Mouse (Mus musculus) embryonic facial prominence, embryonic 14.5 days (tissue): ENCODE results near the gene Mamstr. TPM values are rescaled to one million over a fixed set of nuclear protein-coding genes. Genes with fewer than 3 reads are reported as not detected.

Experiments used
- ATAC-seq: fragments of 200-750 bp; cut with Nextera tagmentation; 2 replicates; pipeline ENCODE4 v1.8.0; 2017; ENCODE audit warnings: low read depth, moderate number of reproducible peaks, moderate TSS enrichment
- DNase-seq: peaks from one replicate; pipeline ENCODE4 v3.0.0-alpha.2; 2015; ENCODE audit warnings: low spot score
- H3K27ac ChIP-seq: fragments of 300-500 bp; sonication (generic); replicated peaks from 2 replicates; pipeline ENCODE4 v1.5.1; 2014; ENCODE audit warnings: low read depth, mild to moderate bottlenecking, low read length, moderate library complexity
- H3K27me3 ChIP-seq: fragments of 300-500 bp; sonication (generic); replicated peaks from 2 replicates; pipeline ENCODE4 v1.6.1; 2014; ENCODE audit warnings: low read length; ENCODE audit not compliant: control insufficient read depth, insufficient read depth
- H3K36me3 ChIP-seq: fragments of 300-500 bp; sonication (generic); 2 replicates; pipeline ENCODE4 v1.6.1; 2014; ENCODE audit warnings: low read length, mixed read lengths; ENCODE audit not compliant: control insufficient read depth, insufficient read depth
- H3K4me1 ChIP-seq: fragments of 300-500 bp; sonication (generic); 2 replicates; pipeline ENCODE4 v1.6.1; 2014; ENCODE audit warnings: antibody characterized with exemption, low read length; ENCODE audit not compliant: control insufficient read depth, insufficient read depth
- H3K4me2 ChIP-seq: fragments of 300-500 bp; sonication (generic); 2 replicates; pipeline ENCODE4 v1.6.1; 2014; ENCODE audit warnings: low read depth, mild to moderate bottlenecking, low read length, moderate library complexity, mixed read lengths
- H3K4me3 ChIP-seq: fragments of 300-500 bp; sonication (generic); 2 replicates; pipeline ENCODE4 v1.5.1; 2014; ENCODE audit warnings: low read depth, mild to moderate bottlenecking, low read length
- H3K9ac ChIP-seq: fragments of 300-500 bp; sonication (generic); 2 replicates; pipeline ENCODE4 v1.6.1; 2014; ENCODE audit warnings: low read depth, mild to moderate bottlenecking, low read length, moderate library complexity, mixed read lengths
- H3K9me3 ChIP-seq: fragments of 300-500 bp; sonication (generic); 2 replicates; pipeline ENCODE4 v1.6.1; 2016; ENCODE audit warnings: low read length; ENCODE audit not compliant: control insufficient read depth
- WGBS: fragments of 180-500 bp; shearing (Covaris S2); extraction: QIAGEN DNeasy Blood & Tissue Kit; methylation state at CpG from one replicate; pipeline ENCODE4 v1.1.7; 2014; 5-methylcytosine and 5-hydroxymethylcytosine counted together
- polyA plus RNA-seq: library from polyadenylated mRNA; unstranded; fragments of >200 nt; fragmentation: Nextera tagmentation; extraction: Ambion mirVana; gene quantifications from 2 replicates; pipeline ENCODE4 v1.2.1, GENCODE M21; 2014

The Mamstr gene
- 23.3 and 28.8 TPM in 2 replicates for polyA plus RNA-seq

DNA sequence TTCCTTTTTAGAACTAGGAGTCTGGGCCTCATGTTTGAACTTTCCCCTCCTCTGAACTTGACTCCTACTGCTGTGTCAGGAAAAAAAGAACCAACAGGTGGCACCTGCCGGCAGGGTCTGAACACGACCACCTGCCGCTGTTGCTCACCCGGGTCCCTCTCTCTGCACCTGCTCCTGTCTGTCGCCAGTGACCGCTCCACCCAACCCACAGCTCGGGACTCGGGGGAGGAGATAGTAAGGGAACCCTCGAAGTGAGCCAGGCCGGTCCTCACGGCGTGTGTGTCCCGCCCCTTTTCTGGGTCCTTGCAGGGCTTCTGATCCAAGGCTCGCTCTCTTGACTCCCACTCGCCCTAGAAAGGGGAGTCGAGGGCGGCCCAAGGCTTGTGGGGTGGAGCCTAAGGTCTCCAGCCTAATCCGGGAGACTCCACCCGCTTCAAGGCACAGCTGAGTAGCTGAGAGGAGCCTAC lies at the start of gene Mamstr:
Gene Mamstr, plus strand, starts transcription at position 417 of the 467 bp plus-strand sequence.
- peak within 1 kb of the TSS; percentile 81 for H3K4me2 ChIP-seq
- 14% methylated on average over 19 of the region's 19 CpGs for WGBS
- peaks cover 39% of the 10 kb centered on the region for H3K4me1 ChIP-seq

DNA sequence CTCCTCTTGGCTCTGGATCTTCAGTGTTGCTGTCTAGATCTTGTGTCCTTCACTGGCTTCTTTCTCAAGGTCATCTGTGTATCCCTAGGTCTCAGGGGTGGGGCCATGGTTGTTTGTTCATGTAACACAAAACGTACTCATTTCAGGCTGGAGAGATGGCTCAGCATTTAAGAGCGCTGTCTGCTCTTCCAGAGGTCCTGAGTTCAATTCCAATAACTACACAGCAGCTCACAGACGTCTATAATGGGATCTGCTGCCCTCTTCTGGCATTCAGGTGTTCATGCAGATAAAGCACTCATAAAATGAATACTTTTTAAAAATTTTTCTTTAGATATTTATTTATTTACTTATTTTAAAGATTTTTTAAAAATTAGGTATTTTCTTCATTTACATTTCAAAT lies 48.9 kb upstream of the Mamstr start:
- Histone ChIP-seq H3K4me2 (no peak overlapping the region), H3K27me3 (no peaks in the 10 kb centered on the region), H3K9ac (no peak overlapping the region), H3K36me3 (peaks cover 15% of the 10 kb centered on the region; the same call in 1 of the 2 replicates), H3K9me3 (no peaks in the 10 kb centered on the region), H3K27ac (no peak overlapping the region), H3K4me1 (no peaks in the 10 kb centered on the region), H3K4me3 (no peak overlapping the region)
- 62% methylated on average over 3 of the region's 3 CpGs for WGBS
- no peak for DNase-seq
- no peak for ATAC-seq

More for the DNA sequence above, at the start of gene Mamstr:
- Histone ChIP-seq H3K4me3 (peak within 1 kb of the TSS; percentile 8; the same call in 1 of the 2 replicates), H3K27ac (peak within 1 kb of the TSS; percentile 74), H3K9me3 (no peaks in the 10 kb centered on the region), H3K27me3 (no peaks in the 10 kb centered on the region), H3K9ac (peak within 1 kb of the TSS; percentile 30; the same call in 1 of the 2 replicates), H3K36me3 (peaks cover 10% of the 10 kb centered on the region)
- ATAC-seq: no peak
- DNase-seq: peak; percentile 86

DNA sequence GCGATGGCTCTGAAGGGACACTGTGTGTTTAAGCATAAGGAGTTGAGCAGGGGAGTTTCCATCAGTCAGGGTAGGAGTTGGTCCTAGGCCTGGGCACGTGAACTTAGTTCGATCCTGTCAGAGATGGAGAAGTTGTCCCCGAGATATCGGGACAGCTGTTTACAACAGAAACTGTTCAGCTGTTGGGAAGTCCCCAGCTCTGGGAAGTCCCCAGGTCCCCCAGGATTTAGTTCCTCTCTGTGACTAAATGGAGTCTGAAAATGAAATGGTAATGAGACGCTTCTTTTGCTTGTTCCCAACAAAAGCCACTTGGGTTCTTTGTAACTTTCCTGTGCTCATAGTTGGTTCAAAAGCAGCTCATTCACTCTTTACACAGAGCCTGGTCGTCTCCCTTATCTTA lies 47.9 kb upstream of the Mamstr start:
- H3K4me2 ChIP-seq: no peak overlapping the region
- WGBS: 80% methylated on average over 7 of the region's 7 CpGs
- no peak overlapping the region for H3K4me3 ChIP-seq
- H3K9ac ChIP-seq: no peak overlapping the region
- H3K27me3 ChIP-seq: no peaks in the 10 kb centered on the region
- H3K27ac ChIP-seq: no peak overlapping the region
- H3K9me3 ChIP-seq: no peaks in the 10 kb centered on the region
- DNase-seq (no peak), ATAC-seq (no peak)
- no peaks in the 10 kb centered on the region for H3K4me1 ChIP-seq
- H3K36me3 ChIP-seq: 0 out of 2 replicates have a peak, but pooled peaks cover 12% of the 10 kb centered on the region

DNA sequence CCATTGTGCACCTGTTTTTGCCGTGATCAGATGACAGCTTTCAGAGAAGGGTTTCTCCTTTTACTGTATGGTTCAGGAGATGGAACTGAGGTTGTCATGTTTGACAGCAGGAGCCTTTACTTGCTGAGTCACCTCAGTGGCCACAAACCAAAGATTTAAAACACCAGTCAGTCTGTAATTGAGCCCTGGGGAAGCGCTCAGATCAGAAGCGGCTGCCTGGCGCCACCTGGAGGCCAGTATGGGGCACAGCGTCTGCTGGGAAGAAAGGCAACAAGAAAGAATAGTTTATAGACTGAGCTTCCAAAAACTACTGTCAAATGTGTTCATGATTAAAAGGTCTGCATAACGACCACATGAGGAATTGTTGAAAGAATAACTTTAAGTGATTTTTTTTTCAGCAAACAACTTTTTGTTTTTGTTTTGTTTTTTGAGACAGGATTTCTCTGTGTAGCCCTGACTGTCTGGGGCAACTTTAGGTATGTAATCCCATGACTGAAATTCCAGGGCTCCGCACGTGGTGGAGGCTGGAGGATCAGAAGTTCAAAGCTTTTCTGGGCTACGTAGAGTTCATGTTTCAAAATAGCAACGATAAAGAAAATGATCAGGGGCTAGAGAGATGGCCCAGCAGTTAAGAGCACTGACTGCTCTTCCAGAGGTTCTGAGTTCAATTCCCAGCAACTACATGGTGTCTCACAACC lies 46.5 kb upstream of the Mamstr start:
- Histone ChIP-seq H3K27ac (no peak overlapping the region), H3K9ac (no peak overlapping the region), H3K9me3 (no peaks in the 10 kb centered on the region), H3K27me3 (no peaks in the 10 kb centered on the region), H3K4me1 (no peaks in the 10 kb centered on the region), H3K36me3 (no peaks in the 10 kb centered on the region), H3K4me3 (no peak overlapping the region), H3K4me2 (no peak overlapping the region)
- DNase-seq: peak; percentile 76
- 15% methylated on average over 10 of the region's 10 CpGs for WGBS
- ATAC-seq: no peak

DNA sequence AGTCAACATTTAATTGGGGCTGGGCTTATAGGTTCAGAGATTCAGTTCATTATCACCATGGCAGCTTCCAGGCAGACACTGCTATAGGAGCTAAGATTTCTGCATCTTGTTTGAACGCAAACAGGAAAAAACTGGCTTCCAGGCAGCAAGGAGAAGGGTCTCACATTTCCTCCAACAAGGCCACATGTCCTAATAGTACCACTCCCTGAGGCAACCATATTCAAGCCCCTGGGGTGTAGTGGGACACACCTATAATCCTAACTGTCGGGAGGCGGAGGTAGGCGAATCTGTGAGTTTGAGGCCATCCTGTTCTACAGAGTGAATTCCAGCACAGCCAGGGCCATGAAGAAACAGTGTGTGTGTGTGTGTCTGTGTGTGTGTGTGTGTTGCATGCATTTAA lies 44.6 kb upstream of the Mamstr start:
- DNase-seq (no peak), ATAC-seq (no peak)
- H3K27ac ChIP-seq: no peak overlapping the region
- no peak overlapping the region for H3K9ac ChIP-seq
- H3K9me3 ChIP-seq: no peaks in the 10 kb centered on the region
- WGBS: 71% methylated on average over 4 of the region's 4 CpGs
- H3K36me3 ChIP-seq: no peaks in the 10 kb centered on the region
- no peak overlapping the region for H3K4me3 ChIP-seq
- H3K27me3 ChIP-seq: no peaks in the 10 kb centered on the region
- H3K4me2 ChIP-seq: no peak overlapping the region
- 0 out of 2 replicates have a peak, but pooled peaks cover 5% of the 10 kb centered on the region for H3K4me1 ChIP-seq

DNA sequence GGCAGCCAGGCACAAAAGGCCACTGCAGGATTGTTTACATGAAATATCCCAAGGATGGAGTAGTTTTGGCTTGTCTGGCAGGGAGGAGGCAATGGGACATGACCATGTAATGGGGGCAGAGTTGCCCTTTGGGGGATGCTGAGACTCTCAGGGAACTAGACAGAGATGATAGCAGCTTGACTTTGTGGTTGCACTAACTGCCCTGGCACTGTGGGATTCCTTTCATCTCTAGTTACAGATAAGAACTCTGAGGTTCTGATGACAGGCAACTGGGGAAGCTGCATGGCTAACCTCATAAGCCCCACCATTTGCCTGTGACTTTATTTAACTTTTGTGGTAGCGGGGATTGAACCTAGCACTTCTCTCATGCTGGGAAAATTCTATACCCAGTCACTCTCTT lies 43.7 kb upstream of the Mamstr start:
- 72% methylated on average over 1 of the region's 1 CpGs for WGBS
- Histone ChIP-seq H3K4me1 (0 out of 2 replicates have a peak, but pooled peaks cover 5% of the 10 kb centered on the region), H3K36me3 (no peaks in the 10 kb centered on the region), H3K27ac (no peak overlapping the region), H3K9me3 (no peaks in the 10 kb centered on the region), H3K4me3 (no peak overlapping the region), H3K27me3 (no peaks in the 10 kb centered on the region), H3K9ac (no peak overlapping the region), H3K4me2 (no peak overlapping the region)
- no peak for DNase-seq
- no peak for ATAC-seq

DNA sequence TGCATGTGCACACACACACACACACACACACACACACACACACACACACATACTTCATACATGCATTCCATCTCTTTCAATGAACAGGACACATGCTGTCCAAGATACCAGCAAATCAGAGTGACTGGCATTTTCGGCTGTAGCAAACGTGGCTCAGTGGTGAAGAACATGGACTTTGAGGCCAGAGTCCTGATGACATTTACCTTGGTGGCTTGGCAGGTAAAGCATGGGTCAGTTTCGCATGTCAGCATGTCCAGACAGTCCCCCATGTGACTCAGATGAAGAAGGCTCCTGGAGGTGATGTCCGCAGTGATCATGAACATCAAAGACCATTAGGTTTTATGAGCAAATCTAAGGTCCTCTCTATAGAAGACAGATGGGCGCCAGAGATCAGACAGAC lies 42.8 kb upstream of the Mamstr start:
- WGBS: 91% methylated on average over 5 of the region's 5 CpGs
- no peak for ATAC-seq
- Histone ChIP-seq H3K4me3 (no peak overlapping the region), H3K4me2 (no peak overlapping the region), H3K27ac (no peak overlapping the region), H3K9me3 (no peaks in the 10 kb centered on the region), H3K4me1 (0 out of 2 replicates have a peak, but pooled peaks cover 5% of the 10 kb centered on the region), H3K27me3 (no peaks in the 10 kb centered on the region), H3K9ac (no peak overlapping the region), H3K36me3 (no peaks in the 10 kb centered on the region)
- no peak for DNase-seq

DNA sequence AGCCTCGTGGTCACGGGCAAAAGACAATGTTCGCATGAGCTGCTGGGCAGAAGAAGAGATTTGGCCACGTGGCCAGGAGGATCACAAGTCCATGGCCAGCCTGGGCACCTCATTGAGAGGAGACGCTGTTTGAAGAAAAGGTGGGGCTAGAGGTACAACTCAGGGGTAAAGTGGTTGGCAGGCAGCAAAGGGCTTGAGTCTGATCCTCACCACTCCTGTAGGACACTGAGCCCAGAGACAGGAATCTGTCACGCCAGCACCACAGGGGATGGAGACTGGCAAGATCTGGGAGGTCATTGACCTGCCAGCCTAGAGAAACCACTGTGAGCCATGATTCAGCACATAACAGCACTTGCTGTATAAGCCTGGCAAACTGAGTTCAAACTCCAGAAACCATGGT lies 42.2 kb upstream of the Mamstr start:
- no peaks in the 10 kb centered on the region for H3K27me3 ChIP-seq
- 0 out of 2 replicates have a peak, but pooled peaks cover 5% of the 10 kb centered on the region for H3K4me1 ChIP-seq
- no peak overlapping the region for H3K9ac ChIP-seq
- H3K9me3 ChIP-seq: no peaks in the 10 kb centered on the region
- WGBS: 89% methylated on average over 6 of the region's 6 CpGs
- no peak overlapping the region for H3K27ac ChIP-seq
- ATAC-seq (no peak), DNase-seq (no peak)
- H3K4me3 ChIP-seq: no peak overlapping the region
- no peaks in the 10 kb centered on the region for H3K36me3 ChIP-seq
- no peak overlapping the region for H3K4me2 ChIP-seq
